Mouse (Mus musculus) heart, postnatal 0 days (tissue): Measurements from ENCODE around the gene Csf1. TPM values are rescaled to one million over a fixed set of nuclear protein-coding genes. Genes with fewer than 3 reads are reported as not detected.

ENCODE experiments used
- ATAC-seq: fragments of 200-750 bp; cut with Nextera tagmentation; 2 replicates; pipeline ENCODE4 v1.8.0; 2017; ENCODE audit warnings: low read depth, moderate number of reproducible peaks, moderate library complexity; ENCODE audit not compliant: insufficient read depth
- DNase-seq: peaks from one replicate; pipeline ENCODE4 v3.0.0-alpha.2; 2016; ENCODE audit warnings: low spot score
- H3K27ac ChIP-seq: fragments of 300-500 bp; sonication (generic); 2 replicates; pipeline ENCODE4 v1.5.1; 2014; ENCODE audit warnings: low read depth, mild to moderate bottlenecking
- H3K27me3 ChIP-seq: fragments of 300-500 bp; sonication (generic); 2 replicates; pipeline ENCODE4 v1.6.1; 2014; ENCODE audit warnings: low read length, mixed read lengths; ENCODE audit not compliant: control insufficient read depth, insufficient read depth
- H3K36me3 ChIP-seq: fragments of 300-500 bp; sonication (generic); replicated peaks from 2 replicates; pipeline ENCODE4 v1.6.1; 2014; ENCODE audit warnings: low read length, mixed read lengths; ENCODE audit not compliant: control insufficient read depth, insufficient read depth
- H3K4me1 ChIP-seq: fragments of 300-500 bp; sonication (generic); 2 replicates; pipeline ENCODE4 v1.6.1; 2014; ENCODE audit warnings: antibody characterized with exemption; ENCODE audit not compliant: control insufficient read depth, insufficient read depth
- H3K4me2 ChIP-seq: fragments of 300-500 bp; sonication (generic); 2 replicates; pipeline ENCODE4 v1.6.1; 2014; ENCODE audit warnings: low read depth, mild to moderate bottlenecking, low read length, moderate library complexity
- H3K4me3 ChIP-seq: fragments of 300-500 bp; sonication (generic); 2 replicates; pipeline ENCODE4 v1.5.1; 2014; ENCODE audit warnings: low read depth, low read length
- H3K9ac ChIP-seq: fragments of 300-500 bp; sonication (generic); replicated peaks from 2 replicates; pipeline ENCODE4 v1.6.1; 2014; ENCODE audit warnings: low read depth, low read length, mixed read lengths
- H3K9me3 ChIP-seq: fragments of 300-500 bp; sonication (generic); replicated peaks from 2 replicates; pipeline ENCODE4 v1.6.1; 2016; ENCODE audit warnings: low read length; ENCODE audit not compliant: control insufficient read depth
- CTCF ChIP-seq: IDR thresholded peaks from 2 replicates; pipeline ENCODE4 v1.5.1; 2016; ENCODE audit warnings: antibody characterized with exemption, control low read depth, low read depth
- EP300 ChIP-seq: IDR thresholded peaks from 2 replicates; pipeline ENCODE4 v1.6.1; 2016; ENCODE audit warnings: antibody characterized with exemption, low read depth
- WGBS: fragments of 180-500 bp; shearing (Covaris S2); extraction: QIAGEN DNeasy Blood & Tissue Kit; methylation state at CpG from one replicate; pipeline ENCODE4 v1.1.7; 2014; 5-methylcytosine and 5-hydroxymethylcytosine counted together
- polyA plus RNA-seq: library from polyadenylated mRNA; unstranded; fragments of >200 nt; fragmentation: Nextera tagmentation; extraction: Ambion mirVana; gene quantifications from 2 replicates; pipeline ENCODE4 v1.2.1, GENCODE M21; 2015
- total RNA-seq: library from RNA; depleted of rRNA; stranded (reverse); fragments of >200 nt; gene quantifications from 2 replicates; pipeline ENCODE4 v1.2.3, GENCODE M21; 2014; ENCODE audit warnings: low replicate concordance

Csf1 gene
- total and polyA plus RNA-seq, 2 experiments from 2014 or later, result 7.7 to 23.6 TPM

GRCm38 (mm10) chr3:107768104-107768989, 8.1 kb upstream of the Csf1 start:
- WGBS, result 30% methylated on average over 8 of the region's 8 CpGs

DNA sequence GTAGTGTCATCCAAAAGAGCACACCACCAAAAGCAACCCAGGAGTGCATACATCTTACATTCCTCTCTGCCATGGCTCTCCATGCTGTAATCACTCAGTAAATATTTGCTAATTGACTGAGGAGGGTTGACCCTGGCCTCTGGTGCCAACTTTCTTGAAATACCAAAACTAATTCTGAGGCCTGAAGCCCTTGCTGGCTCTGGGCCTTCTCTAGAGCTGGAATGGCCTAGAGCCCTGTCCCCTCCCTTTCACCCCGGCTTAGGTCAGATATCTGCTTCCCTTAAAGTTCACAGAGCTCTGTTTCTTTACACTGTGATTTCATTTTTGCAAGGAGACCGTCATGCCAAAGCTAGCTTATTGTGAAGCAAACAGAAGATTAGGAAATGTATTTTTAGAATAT, 6.5 kb upstream of the Csf1 start:
- peaks cover 35% of the 10 kb centered on the region for H3K4me1 ChIP-seq
- ATAC-seq, result no peak
- no peaks in the 10 kb centered on the region for H3K36me3 ChIP-seq
- no peak overlapping the region for H3K9ac ChIP-seq
- peak overlapping the region; percentile 43; the same call in 1 of the 2 replicates for H3K27ac ChIP-seq
- TF ChIP-seq CTCF, result no peak
- TF ChIP-seq EP300, result no peak
- H3K9me3 ChIP-seq, result no peaks in the 10 kb centered on the region
- H3K4me3 ChIP-seq, result no peak overlapping the region
- no peak for DNase-seq
- H3K27me3 ChIP-seq, result no peaks in the 10 kb centered on the region
- no peak overlapping the region for H3K4me2 ChIP-seq
- WGBS, result 12% methylated on average over 2 of the region's 2 CpGs

More at GRCm38 (mm10) chr3:107768104-107768989, 8.1 kb upstream of the Csf1 start:
- no peak overlapping the region for H3K9ac ChIP-seq
- H3K9me3 ChIP-seq, result no peaks in the 10 kb centered on the region
- no peak overlapping the region for H3K4me2 ChIP-seq
- DNase-seq (no peak), ATAC-seq (no peak)
- H3K36me3 ChIP-seq, result no peaks in the 10 kb centered on the region
- no peak for TF ChIP-seq CTCF
- no peak for TF ChIP-seq EP300
- no peaks in the 10 kb centered on the region for H3K27me3 ChIP-seq
- H3K4me3 ChIP-seq, result no peak overlapping the region
- H3K27ac ChIP-seq, result no peak overlapping the region
- peaks cover 35% of the 10 kb centered on the region for H3K4me1 ChIP-seq

DNA sequence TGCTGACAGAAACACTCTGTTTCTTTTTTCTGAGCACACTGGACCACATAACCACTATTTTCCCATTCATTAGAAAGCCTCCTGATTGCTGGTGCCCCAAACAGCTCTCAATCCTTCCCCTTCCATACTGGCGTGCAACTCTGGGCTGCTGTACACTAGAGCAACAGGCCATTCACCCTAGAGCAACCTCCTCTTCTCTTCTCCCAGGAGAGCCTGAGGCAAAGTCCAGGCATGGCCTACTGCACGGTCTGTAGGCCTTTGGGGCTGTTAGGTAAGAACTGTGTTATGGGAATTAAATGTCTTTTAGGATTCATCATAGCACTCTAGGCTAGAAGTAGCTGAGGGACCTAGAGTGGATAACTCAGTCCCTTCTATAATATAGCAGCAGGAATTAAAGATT, 5.7 kb upstream of the Csf1 start:
- ATAC-seq (no peak), DNase-seq (no peak)
- Histone ChIP-seq H3K27ac (no peak overlapping the region), H3K36me3 (no peaks in the 10 kb centered on the region), H3K27me3 (no peaks in the 10 kb centered on the region), H3K4me3 (no peak overlapping the region), H3K9me3 (no peaks in the 10 kb centered on the region), H3K9ac (no peak overlapping the region), H3K4me2 (no peak overlapping the region), H3K4me1 (peaks cover 35% of the 10 kb centered on the region)
- TF ChIP-seq EP300, result no peak
- WGBS, result 90% methylated on average over 2 of the region's 2 CpGs

GRCm38 (mm10) chr3:107763552-107763951, 3.3 kb upstream of the Csf1 start:
- no peak for ATAC-seq
- Histone ChIP-seq H3K4me1 (peaks cover 31% of the 10 kb centered on the region), H3K9me3 (no peaks in the 10 kb centered on the region), H3K36me3 (no peaks in the 10 kb centered on the region), H3K4me3 (no peak overlapping the region), H3K9ac (no peak overlapping the region), H3K27me3 (no peaks in the 10 kb centered on the region), H3K27ac (no peak overlapping the region), H3K4me2 (no peak overlapping the region)
- TF ChIP-seq CTCF (no peak), EP300 (no peak)
- no peak for DNase-seq
- 70% methylated on average over 4 of the region's 4 CpGs for WGBS

- no peak overlapping the region for H3K4me3 ChIP-seq
- H3K9me3 ChIP-seq, result no peaks in the 10 kb centered on the region
- H3K4me1 ChIP-seq, result peaks cover 18% of the 10 kb centered on the region
- no peak overlapping the region for H3K4me2 ChIP-seq
- H3K36me3 ChIP-seq, result peaks cover 4% of the 10 kb centered on the region; the same call in 1 of the 2 replicates
- ATAC-seq (no peak), DNase-seq (no peak)
- H3K27ac ChIP-seq, result no peak overlapping the region
- 94% methylated on average over 5 of the region's 5 CpGs for WGBS
- H3K27me3 ChIP-seq, result no peaks in the 10 kb centered on the region
- TF ChIP-seq CTCF, result no peak
- TF ChIP-seq EP300, result no peak
- no peak overlapping the region for H3K9ac ChIP-seq
Observed at GRCm38 (mm10) chr3:107761446-107761845, 1.2 kb upstream of the Csf1 start.
